Mouse (Mus musculus): ENCODE results near the gene Slc17a9.

Gene Slc17a9

DNA sequence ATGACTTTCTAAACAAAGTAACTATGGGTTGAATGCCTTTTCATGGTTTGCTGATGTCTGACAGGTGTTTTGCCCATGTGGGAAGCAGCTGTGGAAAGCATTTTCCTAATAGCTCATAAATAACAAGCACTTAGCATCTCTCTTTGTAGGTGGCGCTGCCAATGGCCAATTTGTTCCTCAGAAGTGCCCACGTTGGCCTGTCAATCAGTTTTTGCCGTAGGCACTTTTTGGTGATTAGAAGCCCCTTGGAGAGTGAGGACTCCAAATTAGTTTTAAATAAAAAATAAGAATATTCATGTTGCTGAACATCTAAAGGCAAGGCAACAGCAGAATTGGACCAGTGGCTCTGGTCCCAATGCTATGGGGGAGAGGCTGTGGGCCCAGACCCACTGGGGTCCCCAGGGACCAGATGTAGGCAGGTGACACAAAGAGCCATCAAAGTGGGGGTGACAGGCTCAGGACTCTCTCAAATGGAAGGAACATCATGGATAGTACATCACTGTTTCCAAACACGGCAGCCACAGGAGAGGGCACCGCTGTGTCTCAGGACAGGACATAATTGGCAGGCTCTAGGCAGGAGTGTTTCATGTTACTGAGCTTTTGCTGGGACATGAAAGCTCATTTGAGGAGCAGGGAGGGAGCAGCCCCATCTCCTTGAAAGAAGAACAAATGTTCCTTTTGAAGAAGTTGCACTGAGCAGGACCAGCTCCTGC lies 30.1 kb downstream of the Slc17a9 start:
- in situ Hi-C loops (cut with MboI, MseI): loop anchor here (10.0 kb wide), 1 partner anchor 430 kb away; no protein-coding TSS in a partner anchor

DNA sequence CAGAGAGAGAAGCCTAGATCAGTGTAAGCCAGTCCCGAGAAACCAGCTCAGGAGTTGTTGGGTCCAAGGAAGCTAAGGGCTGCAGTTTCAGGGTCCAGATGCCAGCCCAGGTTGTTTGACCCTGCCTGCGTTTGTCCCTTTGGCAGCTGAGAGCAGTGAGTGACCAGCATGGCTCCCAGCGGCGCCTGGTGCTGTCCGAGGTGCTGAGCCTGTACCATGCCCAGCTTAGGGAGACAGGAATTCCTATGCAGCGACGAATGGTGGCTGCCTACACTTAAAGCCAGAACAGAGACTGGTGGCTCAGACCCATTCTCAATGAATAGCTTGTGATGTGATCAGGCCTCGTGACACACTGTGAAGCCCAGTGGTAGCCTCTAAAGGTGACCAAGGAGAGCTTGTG lies 30.8 kb downstream of the Slc17a9 start:
- in situ Hi-C loops (cut with MboI, MseI): loop anchor here (10.0 kb wide), 1 partner anchor 431 kb away; no protein-coding TSS in a partner anchor

DNA sequence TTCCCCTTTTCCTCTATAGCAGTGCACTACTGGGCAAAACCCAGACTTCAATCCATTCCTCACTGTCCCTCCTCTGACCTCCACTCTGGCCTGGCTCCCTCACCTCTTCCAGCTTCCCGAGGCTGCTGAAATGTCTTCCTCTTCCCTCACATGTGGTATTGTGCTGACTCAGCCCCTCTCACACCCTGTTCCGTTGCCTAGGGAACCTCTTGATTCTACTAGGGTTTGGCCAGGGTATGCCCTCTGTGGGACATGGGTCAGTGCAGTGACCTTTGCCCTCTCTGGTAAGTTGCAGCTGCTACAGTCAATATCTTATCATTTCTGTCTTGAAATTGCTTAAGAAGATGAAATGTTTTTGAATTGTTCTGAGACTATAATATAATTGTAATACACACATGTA lies 31.7 kb downstream of the Slc17a9 start:
- in situ Hi-C loops (cut with MboI, MseI): loop anchor here (10.0 kb wide), 1 partner anchor 432 kb away; no protein-coding TSS in a partner anchor

DNA sequence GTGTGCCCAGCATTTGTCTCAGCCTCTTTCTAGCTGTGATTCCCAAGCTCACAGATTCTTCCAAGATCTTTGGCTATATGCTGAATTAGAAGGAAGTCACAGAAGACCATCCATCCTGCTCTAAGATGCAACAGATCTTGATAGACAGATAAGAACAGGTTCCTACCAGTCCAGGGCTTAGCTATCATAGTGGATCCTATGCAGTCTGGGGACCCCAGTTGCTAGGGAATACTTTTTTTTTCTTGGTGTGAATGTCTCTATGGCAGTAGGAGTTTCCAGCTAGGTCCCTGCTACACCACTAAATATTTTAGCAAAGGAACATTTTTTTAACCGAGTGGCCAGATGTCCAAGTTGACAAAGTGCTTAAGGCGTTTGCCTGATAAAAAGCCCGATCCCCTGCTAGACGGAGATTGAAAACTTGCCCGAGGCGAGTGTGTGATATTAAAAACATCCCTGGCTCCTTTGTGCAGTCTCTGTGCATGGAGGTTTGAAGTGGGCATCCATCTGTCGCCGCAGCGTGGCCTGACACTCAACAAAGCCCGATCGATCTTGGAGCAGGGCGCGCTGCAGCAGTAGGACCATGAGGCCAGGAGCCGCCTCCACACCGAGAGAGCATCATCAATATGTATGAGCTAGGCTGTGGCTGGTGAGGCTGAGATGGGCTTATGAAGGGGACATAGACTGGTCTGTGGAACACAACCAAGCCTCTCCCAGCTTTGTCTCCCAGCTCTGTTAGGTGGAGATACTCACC lies 33.6 kb downstream of the Slc17a9 start:
- in situ Hi-C loops (cut with MboI, MseI): loop anchor here (10.0 kb wide), 1 partner anchor 434 kb away; no protein-coding TSS in a partner anchor

DNA sequence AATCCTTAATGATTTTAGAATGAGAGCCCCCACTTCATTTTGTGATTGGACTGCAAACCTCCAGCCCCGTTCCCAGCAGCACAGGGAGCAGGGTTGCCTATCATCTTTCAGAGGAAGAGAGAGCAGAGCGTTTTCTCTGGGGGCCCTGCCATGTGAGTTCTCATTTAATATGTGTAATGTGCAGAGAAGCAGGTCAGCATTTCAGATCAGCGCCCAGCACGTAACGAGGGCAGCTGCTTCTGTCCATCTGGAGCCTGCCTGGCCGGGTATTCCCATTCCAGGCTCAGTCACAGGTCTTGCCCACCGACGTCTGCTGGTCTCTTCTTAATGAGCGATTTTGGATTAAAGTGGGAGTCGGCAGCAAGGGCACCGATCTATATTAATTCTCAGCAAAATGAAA lies 39.9 kb downstream of the Slc17a9 start:
- in situ Hi-C loops (cut with MboI, MseI): no loop called here

DNA sequence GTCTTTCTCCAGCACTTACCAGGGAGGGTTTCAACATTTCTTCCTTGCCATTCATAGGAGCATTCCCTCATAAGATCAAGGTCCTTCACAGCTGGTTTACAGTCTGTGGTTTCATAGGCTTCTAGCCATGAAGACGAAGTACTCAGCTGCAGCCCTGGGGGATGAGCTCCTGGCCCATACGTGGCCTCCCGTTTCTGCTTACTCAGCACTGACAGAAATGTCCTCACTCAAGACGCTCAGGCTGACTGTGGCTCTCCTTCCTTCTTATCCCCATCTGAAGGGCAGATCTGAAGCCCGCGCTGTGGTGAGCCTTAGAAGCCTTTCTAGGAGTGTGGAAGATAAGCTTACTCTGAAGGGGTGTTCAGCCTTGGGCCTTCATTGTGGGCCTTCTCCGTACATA lies 40.6 kb downstream of the Slc17a9 start:
- in situ Hi-C loops (cut with MboI, MseI): no loop called here

DNA sequence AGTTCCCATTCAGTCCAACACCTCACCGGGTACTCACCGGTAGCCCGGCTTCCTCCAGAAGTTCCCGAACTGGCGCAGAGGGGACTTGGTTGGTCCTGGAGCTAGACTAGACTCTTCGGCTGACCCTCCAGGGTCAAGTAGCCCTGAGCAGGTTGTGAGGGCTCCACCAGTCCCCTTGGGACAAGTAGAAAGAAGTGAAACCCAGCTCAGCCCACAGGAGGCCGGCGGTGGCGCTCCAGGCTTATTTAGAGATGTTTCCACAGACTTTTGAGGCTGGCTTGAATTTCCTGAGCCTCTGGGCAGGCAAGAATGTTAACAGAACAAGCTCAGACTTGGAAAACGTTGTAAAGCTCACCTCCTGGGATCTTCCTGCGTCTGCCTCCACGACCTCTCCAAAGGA lies 50.2 kb downstream of the Slc17a9 start:
- in situ Hi-C loops (cut with MboI, MseI): no loop called here

DNA sequence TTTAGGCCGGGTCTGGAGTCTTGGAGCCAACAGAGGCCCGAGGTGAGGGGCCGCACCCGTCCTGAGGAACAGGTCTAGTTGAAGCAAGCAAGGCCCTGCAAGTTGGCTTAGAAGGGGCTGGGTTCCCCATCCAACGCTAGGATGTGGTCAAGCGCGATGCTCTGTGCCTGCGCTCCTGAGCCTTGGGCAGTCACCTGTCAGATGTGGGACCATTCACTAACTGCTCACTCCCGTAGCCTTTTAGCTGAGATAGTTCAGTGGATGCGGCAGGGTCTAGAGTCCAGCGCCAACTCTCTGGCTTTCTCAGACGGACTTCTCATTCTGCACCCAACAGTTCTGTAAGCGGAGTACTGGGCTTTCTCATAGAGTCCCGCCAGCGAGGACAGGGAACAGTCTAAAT lies 50.6 kb downstream of the Slc17a9 start:
- in situ Hi-C loops (cut with MboI, MseI): no loop called here

DNA sequence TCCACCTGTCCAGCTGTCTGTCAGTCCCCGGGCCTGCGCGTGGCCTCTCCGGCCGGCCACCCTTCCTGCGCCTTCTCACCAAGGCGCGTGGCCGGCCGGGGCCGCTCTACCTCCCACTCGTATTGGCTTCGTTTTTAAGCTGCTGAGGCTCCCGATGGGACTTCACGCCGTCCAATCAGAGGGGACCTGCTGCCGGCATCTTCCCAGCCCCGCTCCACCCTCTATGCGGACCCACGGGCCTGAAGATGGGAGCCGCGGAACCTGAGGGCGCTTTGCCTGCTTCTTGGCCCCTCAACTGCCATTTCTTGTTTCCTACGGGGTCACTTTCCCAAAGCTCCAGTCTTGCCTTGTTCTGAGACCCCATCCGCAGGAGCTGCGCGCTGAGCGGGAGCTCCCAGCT lies 51.7 kb downstream of the Slc17a9 start, which contains the start of gene Bhlhe23:
Gene Bhlhe23 (minus strand): TSS at position 108 of the 400 bp plus-strand sequence.
- in situ Hi-C loops (cut with MboI, MseI): no loop called here

DNA sequence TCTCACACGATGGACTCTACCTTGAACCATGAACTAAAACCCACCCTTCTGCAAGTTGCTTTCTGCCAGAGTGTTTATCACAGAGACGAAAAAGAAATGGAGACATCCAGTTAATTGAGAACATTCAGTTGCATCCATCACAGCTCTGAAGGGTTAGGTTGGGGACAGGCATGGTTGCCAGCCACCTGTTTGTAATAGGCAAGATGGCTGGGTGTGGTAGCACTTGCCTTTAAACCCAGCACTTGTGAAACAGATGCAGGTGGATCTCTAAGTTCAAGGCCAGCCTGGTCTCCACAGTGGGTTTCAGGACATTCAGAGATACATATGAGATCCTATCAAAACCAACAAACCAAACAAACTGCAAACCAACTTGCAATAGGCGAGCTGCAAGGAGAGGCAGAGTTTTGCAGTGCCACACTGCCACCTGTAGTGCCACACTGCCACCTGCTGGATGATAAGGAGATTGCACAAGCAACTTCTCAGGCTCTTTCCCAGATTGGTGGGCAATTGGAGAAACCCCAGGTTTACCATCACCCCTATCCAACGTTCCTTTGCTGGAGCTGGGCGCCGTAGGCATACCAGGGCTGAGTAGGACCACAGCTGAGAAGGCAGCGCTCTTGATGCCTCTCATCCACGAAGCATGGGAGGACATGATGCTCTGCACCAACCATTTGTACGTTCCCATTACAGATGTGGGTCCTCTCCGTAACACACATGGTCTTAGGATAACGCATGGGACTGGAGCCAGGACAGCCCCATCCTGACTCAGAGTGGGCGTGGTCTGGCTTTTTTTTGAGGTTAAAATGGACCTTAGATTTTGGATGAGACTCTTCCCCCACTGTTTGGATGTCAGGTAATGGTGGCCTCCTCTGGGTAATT lies 54.4 kb downstream of the Slc17a9 start:
- in situ Hi-C loops (cut with MboI, MseI): no loop called here

DNA sequence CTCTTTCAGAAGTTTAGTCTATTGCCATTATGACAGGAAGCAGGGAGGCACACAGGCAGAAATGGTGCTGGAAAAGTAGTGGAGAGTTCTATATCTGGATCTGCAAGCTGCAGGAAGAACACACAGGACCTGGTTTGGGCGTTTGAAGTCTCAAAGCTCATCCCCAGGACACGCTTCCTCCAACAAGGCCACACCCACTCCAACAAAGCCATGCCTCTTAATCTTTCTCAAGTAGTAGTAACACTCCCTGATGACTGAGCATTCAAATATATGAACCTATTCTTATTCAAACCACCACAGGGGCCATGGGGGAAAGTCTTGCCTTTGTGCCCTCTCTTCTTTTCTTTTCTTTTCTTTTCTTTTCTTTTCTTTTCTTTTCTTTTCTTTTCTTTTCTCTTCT lies 55.2 kb downstream of the Slc17a9 start:
- in situ Hi-C loops (cut with MboI, MseI): no loop called here

DNA sequence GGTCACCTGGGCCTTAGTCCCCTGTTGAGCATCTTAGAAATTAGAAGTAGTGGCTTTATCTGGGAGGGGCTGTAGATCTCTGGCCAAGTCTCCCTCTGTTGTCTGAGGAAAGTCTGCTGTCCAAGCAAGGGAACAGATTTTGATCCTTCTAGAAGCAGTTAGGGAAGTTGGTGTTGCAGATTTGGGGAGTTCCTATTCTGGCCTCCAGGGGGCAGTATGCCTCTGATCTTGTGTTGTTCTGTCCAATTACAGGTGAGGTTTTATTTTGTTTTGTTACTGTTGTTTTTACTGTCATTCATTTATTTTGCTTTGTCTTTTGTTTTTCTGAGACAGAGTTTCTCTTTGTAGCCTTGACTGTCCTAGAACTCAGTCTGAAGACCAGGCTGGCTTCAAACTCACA lies 61.7 kb downstream of the Slc17a9 start:
- in situ Hi-C loops (cut with MboI, MseI): no loop called here

DNA sequence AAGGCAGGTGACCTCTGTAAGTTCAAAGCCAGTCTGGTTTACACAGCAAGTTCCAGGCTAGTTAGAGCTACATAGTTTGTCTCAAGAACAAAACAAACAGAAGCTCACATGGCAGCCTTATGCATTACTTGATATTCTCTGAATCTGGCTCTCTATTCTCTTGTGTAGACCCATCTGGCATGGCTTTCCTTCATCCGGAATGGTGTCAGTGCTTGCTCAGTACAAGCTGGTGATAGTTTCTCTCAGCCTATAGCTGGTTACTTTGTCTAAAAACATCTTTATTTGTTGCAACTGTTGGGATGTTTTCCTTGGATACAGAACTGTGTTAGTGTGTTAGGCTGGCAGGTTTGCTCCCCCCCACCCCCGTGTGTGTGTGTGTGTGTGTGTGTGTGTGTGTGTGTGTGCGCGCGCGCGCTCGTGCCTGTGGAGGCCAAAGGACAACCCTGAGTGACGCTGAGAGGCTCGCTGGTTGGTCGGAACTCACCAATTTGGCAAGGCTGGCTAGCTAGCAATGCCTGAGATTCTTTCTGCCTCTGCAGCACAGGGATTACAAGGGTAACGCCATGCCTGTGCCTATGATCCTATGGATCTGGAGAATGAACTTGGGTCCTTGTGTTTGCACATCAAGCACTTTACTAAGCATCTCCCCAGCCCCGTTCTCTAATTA lies 62.6 kb downstream of the Slc17a9 start:
- in situ Hi-C loops (cut with MboI, MseI): no loop called here

DNA sequence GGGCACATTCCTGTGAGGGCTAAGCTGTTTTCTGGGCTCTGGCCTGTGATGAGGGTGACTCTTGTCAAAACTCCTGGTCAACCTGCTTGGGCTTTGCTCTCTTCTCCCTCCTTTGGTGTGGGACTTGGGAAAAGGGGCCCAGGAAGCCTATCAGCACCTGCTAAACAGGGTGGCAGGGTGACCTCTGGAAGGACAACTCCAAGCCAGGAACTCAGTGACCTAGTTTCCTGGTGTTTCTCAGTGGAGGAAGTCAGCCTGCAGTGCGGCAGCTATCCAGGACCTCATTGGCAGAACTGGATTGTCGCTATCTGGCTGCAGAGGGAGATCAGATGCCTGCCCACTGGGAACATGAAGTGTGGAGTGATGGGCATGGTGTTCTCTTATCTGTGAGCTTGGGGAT lies 63.3 kb downstream of the Slc17a9 start:
- in situ Hi-C loops (cut with MboI, MseI): no loop called here

DNA sequence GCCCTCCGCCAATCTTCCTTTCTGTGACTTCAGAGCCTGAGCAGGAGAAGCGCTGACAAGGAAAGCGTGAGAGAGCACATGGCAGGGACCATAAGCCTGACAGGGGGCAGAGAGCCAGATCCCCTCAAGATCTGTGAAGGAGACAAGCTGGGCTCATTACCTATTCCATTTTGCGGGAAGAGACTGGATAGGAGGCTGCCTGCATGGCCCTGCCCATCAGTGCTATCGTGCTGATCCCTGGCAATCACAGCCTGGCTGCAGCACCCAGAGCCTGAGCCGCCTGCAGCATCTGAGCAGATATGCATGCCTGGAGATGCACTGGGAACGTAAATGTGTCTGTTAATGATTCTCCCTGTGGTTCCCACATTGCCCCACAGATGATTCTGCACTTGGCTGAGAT lies 63.8 kb downstream of the Slc17a9 start:
- in situ Hi-C loops (cut with MboI, MseI): no loop called here

DNA sequence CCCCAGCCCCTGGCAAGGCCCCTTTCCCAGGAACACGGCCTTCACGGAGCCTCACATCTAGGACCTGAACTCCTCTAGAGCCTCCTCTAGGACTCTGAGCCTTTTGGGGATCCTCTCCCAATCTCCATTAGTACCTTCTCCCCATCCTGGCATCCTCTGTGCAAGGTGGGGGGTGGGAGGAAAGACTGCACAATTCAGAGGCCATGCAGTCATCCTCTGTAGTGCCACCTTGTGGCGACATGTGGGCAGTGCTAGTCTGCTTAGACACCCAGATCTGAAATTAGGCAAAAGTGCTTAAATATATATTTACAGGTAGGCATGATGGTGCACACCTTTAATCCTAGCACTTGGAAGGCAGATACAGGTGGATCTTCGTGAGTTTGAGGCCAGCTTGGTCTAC lies 66.6 kb downstream of the Slc17a9 start:
- in situ Hi-C loops (cut with MboI, MseI): no loop called here
